Mouse (Mus musculus) heart, embryonic 11.5 days (tissue): ENCODE measurements around the gene Car7. TPM values are rescaled to one million over a fixed set of nuclear protein-coding genes. Genes with fewer than 3 reads are reported as not detected.

Source experiments
- ATAC-seq: fragments of 200-750 bp; cut with Nextera tagmentation; replicated peaks from 2 replicates; pipeline ENCODE4 v1.8.0; 2017; ENCODE audit warnings: moderate library complexity; ENCODE audit not compliant: insufficient number of reproducible peaks, low FRiP score, low TSS enrichment
- H3K27ac ChIP-seq: fragments of 300-500 bp; sonication (generic); 2 replicates; pipeline ENCODE4 v1.5.1; 2014; ENCODE audit warnings: mild to moderate bottlenecking, low read depth, low read length
- H3K27me3 ChIP-seq: fragments of 300-500 bp; sonication (generic); 2 replicates; pipeline ENCODE4 v1.6.1; 2014; ENCODE audit warnings: mild to moderate bottlenecking, low read length, mixed read lengths; ENCODE audit not compliant: control insufficient read depth, insufficient read depth
- H3K36me3 ChIP-seq: fragments of 300-500 bp; sonication (generic); 2 replicates; pipeline ENCODE4 v1.6.1; 2014; ENCODE audit warnings: mild to moderate bottlenecking, low read length, moderate library complexity, mixed read lengths; ENCODE audit not compliant: control insufficient read depth, insufficient read depth
- H3K4me1 ChIP-seq: fragments of 300-500 bp; sonication (generic); 2 replicates; pipeline ENCODE4 v1.6.1; 2014; ENCODE audit warnings: low read length; ENCODE audit not compliant: control insufficient read depth, insufficient read depth
- H3K4me2 ChIP-seq: fragments of 300-500 bp; sonication (generic); 2 replicates; pipeline ENCODE4 v1.6.1; 2014; ENCODE audit warnings: mild to moderate bottlenecking, moderate library complexity
- H3K4me3 ChIP-seq: fragments of 300-500 bp; sonication (generic); 2 replicates; pipeline ENCODE4 v1.5.1; 2014; ENCODE audit warnings: low read depth, low read length
- H3K9ac ChIP-seq: fragments of 300-500 bp; sonication (generic); 2 replicates; pipeline ENCODE4 v1.6.1; 2014; ENCODE audit warnings: mild to moderate bottlenecking, low read depth, low read length, moderate library complexity
- H3K9me3 ChIP-seq: fragments of 300-500 bp; sonication (generic); replicated peaks from 2 replicates; pipeline ENCODE4 v1.6.1; 2016; ENCODE audit warnings: low read length; ENCODE audit not compliant: control insufficient read depth
- WGBS: fragments of 180-500 bp; shearing (Covaris S2); extraction: QIAGEN DNeasy Blood & Tissue Kit; methylation state at CpG from one replicate; pipeline ENCODE4 v1.1.7; 2014; ENCODE audit not compliant: insufficient replicate concordance; 5-methylcytosine and 5-hydroxymethylcytosine counted together
- polyA plus RNA-seq: library from polyadenylated mRNA; unstranded; fragments of >200 nt; fragmentation: Nextera tagmentation; extraction: Ambion mirVana; gene quantifications from 2 replicates; pipeline ENCODE4 v1.2.1, GENCODE M21; 2014

Car7 gene
- polyA plus RNA-seq, 1 experiment from 2014 or later = 0.34 TPM

DNA sequence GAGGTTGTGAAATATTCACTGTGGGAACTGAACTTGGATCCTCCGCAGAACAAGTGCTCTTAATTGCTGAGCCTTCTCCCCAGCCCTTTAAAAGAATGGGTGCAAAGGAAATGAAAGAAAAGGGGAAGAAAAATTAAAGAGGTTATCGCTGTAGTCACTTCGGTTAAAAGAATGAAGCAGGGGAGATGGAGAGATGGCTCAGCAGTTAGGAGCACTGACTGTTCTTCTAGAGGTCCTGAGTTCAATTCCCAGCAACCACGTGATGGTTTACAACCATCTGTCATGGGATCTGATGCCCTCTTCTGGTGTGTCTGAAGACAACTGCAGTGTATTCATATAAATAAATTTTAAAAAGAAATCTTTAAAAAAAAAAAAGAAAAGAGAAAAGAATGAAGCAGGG is 1.5 kb downstream of the Car7 start:
- WGBS = 78% methylated on average over 4 of the region's 4 CpGs
- H3K27ac ChIP-seq = no peak overlapping the region
- H3K9me3 ChIP-seq = no peaks in the 10 kb centered on the region
- no peak overlapping the region; the same call in 1 of the 2 replicates for H3K4me2 ChIP-seq
- 0 out of 2 replicates have a peak, but pooled peaks cover 3% of the 10 kb centered on the region for H3K36me3 ChIP-seq
- no peak overlapping the region for H3K4me3 ChIP-seq
- no peak overlapping the region for H3K9ac ChIP-seq
- peaks cover 25% of the 10 kb centered on the region for H3K27me3 ChIP-seq
- ATAC-seq = no peak
- H3K4me1 ChIP-seq = peaks cover 18% of the 10 kb centered on the region; the same call in 1 of the 2 replicates

DNA sequence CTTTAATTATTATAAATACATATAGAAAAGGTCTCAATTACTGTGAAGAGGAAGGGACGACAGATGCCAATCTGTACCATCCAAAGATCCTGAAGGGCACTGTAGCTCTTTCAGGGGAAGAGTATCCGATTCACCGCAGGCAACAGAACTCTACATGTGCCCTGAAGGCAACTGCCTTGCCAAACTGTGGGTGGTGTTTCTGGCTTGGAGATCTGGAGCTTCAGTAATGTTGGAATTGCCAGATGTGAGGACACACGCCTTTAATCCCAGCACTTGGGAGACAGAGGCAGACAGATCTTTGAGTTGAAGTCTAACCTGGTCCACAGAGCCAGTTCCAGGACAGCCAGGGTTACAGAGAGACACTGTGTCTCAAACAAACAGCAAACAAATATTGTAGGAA is 4.4 kb downstream of the Car7 start:
- H3K36me3 ChIP-seq = no peaks in the 10 kb centered on the region
- no peak overlapping the region for H3K4me3 ChIP-seq
- no peak for ATAC-seq
- H3K27ac ChIP-seq = no peak overlapping the region
- peaks cover 54% of the 10 kb centered on the region for H3K27me3 ChIP-seq
- WGBS = 80% methylated on average over 4 of the region's 4 CpGs
- H3K9ac ChIP-seq = no peak overlapping the region
- H3K4me2 ChIP-seq = no peak overlapping the region
- no peaks in the 10 kb centered on the region for H3K9me3 ChIP-seq
- H3K4me1 ChIP-seq = 0 out of 2 replicates have a peak, but pooled peaks cover 10% of the 10 kb centered on the region

DNA sequence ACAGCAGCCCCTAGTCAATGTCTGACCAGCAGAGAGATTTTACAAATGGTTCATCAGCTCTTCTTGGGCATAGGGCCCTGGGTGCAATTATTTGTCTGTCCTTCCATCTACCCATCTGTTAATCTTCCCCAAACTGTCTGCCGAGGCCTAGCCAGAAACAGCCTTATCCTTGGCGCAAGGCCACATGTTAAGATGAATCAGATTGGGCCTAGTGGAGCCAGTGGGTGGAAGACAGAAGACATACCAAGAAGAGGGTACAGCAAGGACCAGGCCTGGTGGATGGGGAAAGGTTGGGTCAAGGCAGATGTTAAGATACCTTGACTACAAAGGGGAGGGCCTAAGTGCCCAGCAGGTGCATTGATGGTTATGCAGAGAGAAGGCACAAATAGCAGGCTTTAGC is 5.1 kb downstream of the Car7 start:
- no peak overlapping the region for H3K4me3 ChIP-seq
- H3K27me3 ChIP-seq = peaks cover 56% of the 10 kb centered on the region
- H3K27ac ChIP-seq = no peak overlapping the region
- no peak for ATAC-seq
- no peak overlapping the region for H3K4me2 ChIP-seq
- H3K9ac ChIP-seq = no peak overlapping the region
- H3K4me1 ChIP-seq = 0 out of 2 replicates have a peak, but pooled peaks cover 10% of the 10 kb centered on the region
- no peaks in the 10 kb centered on the region for H3K9me3 ChIP-seq
- H3K36me3 ChIP-seq = no peaks in the 10 kb centered on the region
- 84% methylated on average over 2 of the region's 2 CpGs for WGBS

DNA sequence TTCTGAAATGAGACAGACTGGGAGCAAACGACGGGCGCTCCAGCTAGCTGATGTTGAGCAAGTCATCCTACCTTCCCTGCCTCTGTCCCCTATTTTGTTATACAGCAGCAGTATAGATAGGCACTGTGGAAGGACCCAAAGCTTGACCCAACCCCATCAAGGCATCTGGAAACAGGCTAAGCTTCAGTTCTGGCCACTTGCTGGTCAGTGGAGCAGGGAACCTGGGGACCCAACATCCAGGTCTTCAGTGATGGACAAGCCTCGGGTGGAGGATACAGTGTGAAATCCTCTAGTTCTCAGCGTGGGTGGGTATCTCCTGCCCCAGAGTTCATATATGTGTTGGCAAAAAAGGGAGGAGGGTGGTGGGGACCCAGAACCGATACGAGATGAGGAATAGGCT is 5.7 kb downstream of the Car7 start:
- peaks cover 56% of the 10 kb centered on the region for H3K27me3 ChIP-seq

DNA sequence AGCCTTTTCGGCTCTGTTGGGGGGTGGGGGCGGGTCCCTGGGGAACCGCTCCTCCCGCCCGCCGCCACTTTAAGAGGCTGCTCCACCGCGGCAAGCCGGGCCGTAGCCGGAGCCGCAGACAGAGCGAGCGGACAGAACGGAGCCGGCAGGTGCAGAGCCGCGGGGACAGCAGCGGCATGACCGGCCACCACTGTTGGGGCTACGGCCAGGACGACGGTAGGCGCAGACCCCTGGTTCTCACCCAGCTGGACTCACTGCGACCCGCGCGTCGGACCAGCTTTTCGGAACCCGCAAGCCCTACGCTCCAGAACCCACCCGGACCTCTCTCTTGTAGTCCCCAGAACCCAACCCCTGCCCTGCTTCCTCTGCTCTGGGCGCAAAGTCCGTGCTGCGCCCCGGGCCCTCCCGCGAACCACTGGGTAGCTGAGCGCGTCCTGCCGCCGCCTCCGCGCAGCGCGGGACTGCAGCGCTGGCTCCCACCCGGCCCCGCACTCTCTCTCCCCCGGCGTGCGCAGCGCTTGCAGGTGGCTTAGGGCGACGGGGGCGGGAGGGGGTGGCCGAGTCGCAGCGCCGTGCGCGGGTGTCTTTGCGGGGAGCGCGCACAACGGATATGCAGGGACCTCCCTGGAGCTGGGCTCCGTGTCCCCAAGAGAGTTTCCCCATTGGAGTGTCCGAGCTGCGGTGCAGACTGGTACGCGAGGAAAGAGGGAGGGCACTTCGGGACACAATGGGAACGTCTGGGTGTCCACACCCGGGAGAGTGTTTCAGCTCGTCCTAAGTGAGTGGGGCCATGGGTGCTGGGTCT is 6.4 kb downstream of the Car7 start:
- Histone ChIP-seq H3K9me3 (no peaks in the 10 kb centered on the region), H3K27me3 (peaks cover 56% of the 10 kb centered on the region), H3K4me1 (0 out of 2 replicates have a peak, but pooled peaks cover 4% of the 10 kb centered on the region), H3K9ac (peak overlapping the region; percentile 66), H3K36me3 (no peaks in the 10 kb centered on the region), H3K27ac (no peak overlapping the region), H3K4me3 (peak overlapping the region; percentile 61), H3K4me2 (peak overlapping the region; percentile 98)
- ATAC-seq = 0 out of 2 replicates have a peak, but pooled peaks have one; percentile 36
- WGBS = under 1% methylated on average over 76 of the region's 76 CpGs

More for the DNA sequence above, 5.7 kb downstream of the Car7 start:
- no peak for ATAC-seq
- Histone ChIP-seq H3K9ac (no peak overlapping the region), H3K9me3 (no peaks in the 10 kb centered on the region), H3K4me3 (peak overlapping the region; percentile 61), H3K4me1 (0 out of 2 replicates have a peak, but pooled peaks cover 7% of the 10 kb centered on the region), H3K27ac (no peak overlapping the region), H3K36me3 (no peaks in the 10 kb centered on the region), H3K4me2 (peak overlapping the region; percentile 98)
- WGBS = 33% methylated on average over 7 of the region's 7 CpGs

DNA sequence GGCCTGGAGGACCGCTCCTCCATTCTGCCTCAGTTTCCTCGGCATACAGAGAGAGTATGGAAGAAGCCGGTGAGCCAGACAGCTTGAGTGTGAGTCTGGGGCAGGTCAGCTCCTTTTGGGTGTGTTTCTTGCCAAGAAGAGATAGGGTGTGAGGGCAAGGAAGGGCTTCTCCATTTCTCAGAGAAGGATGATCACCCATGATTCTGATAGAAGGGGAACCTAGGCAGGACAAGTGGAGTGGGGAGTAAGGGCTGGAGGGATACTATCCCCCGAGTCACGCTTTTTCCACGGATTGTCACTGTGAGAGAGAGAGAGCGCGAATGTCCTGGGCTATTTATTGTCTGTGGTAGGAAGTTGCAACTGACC is 7.0 kb downstream of the Car7 start:
- no peak overlapping the region for H3K27ac ChIP-seq
- H3K36me3 ChIP-seq = no peaks in the 10 kb centered on the region
- ATAC-seq = no peak
- peaks cover 56% of the 10 kb centered on the region for H3K27me3 ChIP-seq
- H3K4me2 ChIP-seq = peak overlapping the region; percentile 98
- 12% methylated on average over 8 of the region's 8 CpGs for WGBS
- H3K9me3 ChIP-seq = no peaks in the 10 kb centered on the region
- H3K4me3 ChIP-seq = peak overlapping the region; percentile 61
- 0 out of 2 replicates have a peak, but pooled peaks cover 4% of the 10 kb centered on the region for H3K4me1 ChIP-seq
- peak overlapping the region; percentile 66; the same call in 1 of the 2 replicates for H3K9ac ChIP-seq

DNA sequence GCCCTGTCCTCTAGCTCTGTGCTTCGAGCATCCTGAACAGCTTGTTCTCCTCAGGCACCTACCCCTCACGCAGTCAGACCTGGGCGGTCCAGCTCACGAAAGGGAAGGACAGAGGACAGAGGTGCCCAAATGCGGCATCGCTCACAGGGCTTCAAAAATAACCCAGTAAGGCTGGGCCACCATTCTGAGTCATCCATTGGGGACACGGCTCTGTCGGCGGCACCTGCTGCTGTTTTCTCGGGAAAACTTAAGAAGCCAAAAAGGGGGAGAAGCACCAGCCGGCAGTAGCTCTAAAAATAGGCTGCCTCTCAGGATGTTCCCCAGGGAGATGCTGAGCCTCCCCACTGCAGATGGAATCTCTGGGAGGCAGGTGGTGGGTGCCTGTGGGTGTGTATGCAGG is 7.7 kb downstream of the Car7 start:
- no peaks in the 10 kb centered on the region for H3K9me3 ChIP-seq
- peak overlapping the region; percentile 98 for H3K4me2 ChIP-seq
- peaks cover 56% of the 10 kb centered on the region for H3K27me3 ChIP-seq
- H3K4me1 ChIP-seq = 0 out of 2 replicates have a peak, but pooled peaks cover 4% of the 10 kb centered on the region
- 7% methylated on average over 11 of the region's 11 CpGs for WGBS
- no peak overlapping the region for H3K9ac ChIP-seq
- no peaks in the 10 kb centered on the region for H3K36me3 ChIP-seq
- H3K27ac ChIP-seq = no peak overlapping the region
- ATAC-seq = no peak
- H3K4me3 ChIP-seq = peak overlapping the region; percentile 61; the same call in 1 of the 2 replicates

DNA sequence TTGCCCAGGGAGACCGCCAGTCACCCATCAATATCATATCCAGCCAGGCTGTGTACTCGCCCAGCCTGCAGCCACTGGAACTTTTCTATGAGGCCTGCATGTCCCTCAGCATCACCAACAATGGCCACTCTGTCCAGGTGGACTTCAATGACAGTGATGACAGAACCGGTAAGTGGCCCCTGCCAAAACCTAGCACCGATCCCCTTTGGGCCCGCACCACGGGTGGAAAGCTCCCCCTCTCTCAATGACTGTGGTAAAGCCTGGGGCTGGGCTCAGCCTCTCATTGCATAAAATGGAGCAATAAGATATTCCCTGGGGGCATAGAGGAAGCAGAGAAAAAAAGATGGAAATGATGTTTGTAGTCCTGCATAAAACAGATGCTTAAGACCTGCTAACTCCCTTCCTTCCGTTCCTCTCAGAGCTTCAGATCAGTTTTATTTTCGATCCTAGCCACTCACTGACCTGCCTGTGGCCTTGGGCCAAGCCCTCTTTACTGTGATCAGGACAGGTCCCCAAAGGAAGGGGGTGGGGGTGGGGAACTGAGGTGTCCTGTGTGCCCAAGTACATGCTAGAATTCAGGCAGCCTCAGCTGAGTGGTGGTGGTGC is 9.1 kb downstream of the Car7 start:
- Histone ChIP-seq H3K4me3 (no peak overlapping the region), H3K9me3 (no peaks in the 10 kb centered on the region), H3K36me3 (no peaks in the 10 kb centered on the region), H3K27me3 (peaks cover 56% of the 10 kb centered on the region), H3K4me2 (no peak overlapping the region), H3K9ac (no peak overlapping the region), H3K27ac (no peak overlapping the region), H3K4me1 (0 out of 2 replicates have a peak, but pooled peaks cover 4% of the 10 kb centered on the region)
- WGBS = 80% methylated on average over 8 of the region's 8 CpGs
- no peak for ATAC-seq
